Mouse (Mus musculus) urinary bladder, postnatal 25 days (tissue): Measurements from ENCODE around the gene Syn1.

ENCODE experiments used
- DNase-seq: peaks from one replicate; pipeline ENCODE4 v3.0.0; 2022; ENCODE audit warnings: low spot score

The Syn1 gene

GRCm38 (mm10) chrX:20920844-20921364, at the start of gene Syn1:
Gene Syn1 (minus strand): TSS chrX:20921004.
- peak; percentile 33 for DNase-seq

GRCm38 (mm10) chrX:20961477-20962378, 40.9 kb upstream of the Syn1 start, which contains the start of gene Uxt:
Gene Uxt (minus strand): TSS chrX:20962017.
- peak; percentile 77 for DNase-seq

DNA sequence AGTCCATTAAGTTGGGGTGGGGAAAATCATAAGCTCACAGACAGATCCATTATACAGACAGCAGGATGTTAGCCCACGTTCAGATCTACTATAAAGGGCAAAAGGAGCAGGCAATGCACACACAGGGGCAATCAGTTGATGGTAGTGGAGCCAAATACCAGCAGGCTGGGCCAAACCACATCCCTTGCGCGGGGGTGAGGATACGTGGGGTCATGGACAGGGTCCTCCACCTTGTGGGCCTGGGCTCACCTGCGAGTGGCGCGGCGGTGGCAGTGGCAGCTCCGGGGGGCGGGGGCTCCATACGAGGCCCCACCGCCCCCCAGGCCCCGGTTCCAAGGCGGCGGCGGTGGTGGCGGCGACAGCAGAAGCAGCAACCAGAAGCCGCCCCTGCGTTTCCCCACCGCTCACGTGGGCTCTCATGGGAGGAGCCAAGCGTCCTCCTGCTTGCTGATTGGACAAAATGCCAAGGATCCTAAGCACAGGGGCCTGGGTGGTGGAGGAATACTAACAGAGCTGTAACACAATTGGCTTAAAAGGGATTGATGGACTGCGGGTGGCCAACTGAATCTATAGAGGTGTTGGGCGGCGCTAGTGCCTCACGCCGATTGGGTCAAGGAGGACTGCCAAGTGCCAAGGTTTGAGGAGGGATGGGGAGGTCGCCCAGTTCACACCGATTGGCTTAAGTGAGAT, 29.5 kb upstream of the Syn1 start, which contains the start of gene Elk1:
Gene Elk1, minus strand, starts transcription at position 418 of the 690 bp plus-strand sequence.
- peak; percentile 59 for DNase-seq

DNA sequence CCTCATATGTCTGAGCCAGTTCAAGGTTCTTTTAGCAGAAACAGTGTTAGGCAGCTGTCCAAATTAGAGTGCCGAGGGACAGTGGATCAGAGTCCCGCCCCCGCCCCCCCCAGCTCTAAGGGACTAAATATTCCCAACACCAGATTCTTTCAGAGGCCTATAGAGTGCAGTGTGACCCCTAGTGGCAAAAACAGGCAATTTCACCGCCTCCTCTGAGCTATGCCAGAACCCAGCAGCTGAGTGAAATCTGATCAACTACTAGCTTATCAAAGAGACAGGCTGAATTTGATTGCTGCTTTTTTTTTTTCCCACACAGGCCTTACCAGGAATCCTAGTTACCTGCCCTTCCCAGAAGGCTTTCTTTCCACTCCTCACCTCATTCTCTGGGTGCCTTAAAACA, 25.3 kb upstream of the Syn1 start:
- peak; percentile 15 for DNase-seq

GRCm38 (mm10) chrX:20931963-20932362, 11.2 kb upstream of the Syn1 start:
- no peak for DNase-seq

GRCm38 (mm10) chrX:20931364-20931763, 10.6 kb upstream of the Syn1 start, which contains the start of gene Cfp:
Gene Cfp (minus strand): TSS chrX:20931555.
- no peak for DNase-seq

- no peak for DNase-seq
Measured at GRCm38 (mm10) chrX:20929859-20930258, 9.1 kb upstream of the Syn1 start.

DNA sequence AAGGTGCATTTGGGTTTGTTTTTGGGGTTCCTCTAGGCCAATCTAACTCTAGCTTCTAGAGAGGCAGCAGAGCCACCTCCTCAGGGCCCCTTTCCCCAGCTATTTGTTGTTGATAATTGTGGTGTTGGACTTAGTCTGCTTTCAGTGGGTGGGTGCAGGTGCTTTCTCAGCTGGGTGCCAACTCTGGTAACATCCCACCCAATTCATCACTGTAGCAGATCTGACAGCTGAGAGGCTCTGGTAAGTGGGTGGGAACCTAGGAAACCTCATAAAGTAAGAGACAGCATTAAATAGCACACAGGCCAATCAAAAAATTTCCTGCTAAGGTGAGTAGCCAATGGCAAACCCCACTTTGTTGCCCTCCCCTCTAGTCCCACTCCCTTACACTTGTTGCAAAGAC, 4.2 kb upstream of the Syn1 start:
- no peak for DNase-seq

DNA sequence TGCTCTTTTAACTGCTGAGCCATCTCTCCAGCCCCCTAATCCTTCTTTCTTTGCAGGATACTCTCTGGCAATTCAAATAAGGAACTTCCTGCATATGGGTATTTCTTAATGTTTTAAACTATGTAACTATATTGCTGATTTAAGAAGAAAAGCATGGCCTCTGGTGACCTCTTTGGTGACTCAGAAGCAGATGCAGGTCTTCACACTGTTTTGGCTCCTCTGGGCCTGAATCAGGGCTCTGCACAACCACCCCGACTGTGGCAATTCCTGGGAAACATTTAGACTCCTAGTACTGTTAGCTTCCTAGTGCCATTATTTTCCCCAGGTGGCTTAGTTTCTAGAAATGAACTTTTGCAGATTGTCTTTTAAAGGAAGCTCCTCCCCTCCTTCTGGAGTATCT, 2.7 kb upstream of the Syn1 start:
- DNase-seq = no peak

GRCm38 (mm10) chrX:20921366-20921765, 562 bp upstream of the Syn1 start:
- no peak for DNase-seq

GRCm38 (mm10) chrX:20920249-20920843, 458 bp downstream of the Syn1 start:
- no peak for DNase-seq

GRCm38 (mm10) chrX:20915075-20915474, 5.7 kb downstream of the Syn1 start:
- no peak for DNase-seq

- DNase-seq = no peak
Measured at GRCm38 (mm10) chrX:20913726-20914125, 7.1 kb downstream of the Syn1 start.

DNA sequence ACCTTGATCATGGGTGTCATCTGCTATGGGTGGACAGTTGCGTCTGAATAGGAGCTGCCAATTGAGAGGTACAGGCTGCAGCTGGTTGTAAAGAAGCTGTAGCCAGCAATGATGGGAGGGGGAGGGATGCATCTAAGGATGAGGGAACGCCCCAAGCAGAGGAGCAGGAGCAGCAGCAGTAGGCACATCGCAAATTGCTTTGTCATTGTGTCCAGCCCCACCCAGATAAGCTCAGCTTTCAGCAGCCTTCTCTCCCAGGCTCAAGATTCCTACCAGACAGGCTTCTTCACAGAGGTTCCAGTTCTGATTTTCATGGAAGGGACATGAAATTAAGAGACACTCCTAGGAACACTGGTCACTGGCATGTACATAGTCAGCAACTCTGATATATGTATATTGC, 10.7 kb downstream of the Syn1 start:
- DNase-seq = no peak

DNA sequence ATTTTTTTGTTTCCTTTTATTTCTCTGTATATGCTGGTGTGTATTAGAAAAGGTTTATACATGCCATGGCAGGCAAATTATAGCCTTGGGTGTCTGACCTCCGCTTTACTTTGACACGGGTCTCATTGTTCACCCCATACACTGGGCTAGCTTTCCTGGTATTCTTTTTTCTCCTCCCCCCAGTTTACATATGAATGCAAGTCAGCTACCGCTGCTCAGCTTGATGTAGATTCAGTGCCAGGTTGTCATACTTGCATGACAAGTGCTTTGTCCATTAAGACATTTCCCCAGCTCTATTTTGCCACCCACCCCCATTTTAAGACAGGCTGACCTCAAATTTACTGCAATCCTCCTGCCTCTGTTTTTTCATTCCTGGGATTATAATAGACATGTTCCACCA, 45.6 kb downstream of the Syn1 start:
- DNase-seq = no peak

DNA sequence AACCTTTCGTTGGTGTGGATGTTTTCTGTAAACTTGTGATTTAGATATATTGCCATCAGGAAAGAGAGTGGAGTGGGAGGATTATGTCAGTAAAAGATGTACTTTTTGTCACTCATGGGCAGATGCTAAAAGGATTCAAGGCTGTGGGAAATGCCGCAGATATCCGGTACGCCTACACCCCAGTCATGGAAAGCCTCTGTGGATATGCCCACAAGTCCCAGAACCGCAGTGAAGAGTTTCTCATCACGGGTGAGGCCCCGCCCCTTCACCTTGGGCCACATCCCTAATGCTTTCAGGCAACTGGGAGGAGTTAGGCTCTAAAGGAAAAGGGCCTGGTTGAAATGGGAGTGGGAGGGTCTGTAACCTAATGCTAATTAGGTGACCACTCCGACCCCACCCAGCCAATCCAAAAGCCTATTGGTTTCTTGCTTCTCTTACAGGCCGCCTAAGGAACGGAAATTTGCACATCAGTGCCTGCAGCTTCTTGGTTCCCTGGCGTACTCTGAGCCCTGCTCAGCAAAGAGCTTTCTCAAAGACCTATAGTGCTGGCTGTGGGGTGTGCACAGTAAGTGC, 47.8 kb downstream of the Syn1 start:
- no peak for DNase-seq

DNA sequence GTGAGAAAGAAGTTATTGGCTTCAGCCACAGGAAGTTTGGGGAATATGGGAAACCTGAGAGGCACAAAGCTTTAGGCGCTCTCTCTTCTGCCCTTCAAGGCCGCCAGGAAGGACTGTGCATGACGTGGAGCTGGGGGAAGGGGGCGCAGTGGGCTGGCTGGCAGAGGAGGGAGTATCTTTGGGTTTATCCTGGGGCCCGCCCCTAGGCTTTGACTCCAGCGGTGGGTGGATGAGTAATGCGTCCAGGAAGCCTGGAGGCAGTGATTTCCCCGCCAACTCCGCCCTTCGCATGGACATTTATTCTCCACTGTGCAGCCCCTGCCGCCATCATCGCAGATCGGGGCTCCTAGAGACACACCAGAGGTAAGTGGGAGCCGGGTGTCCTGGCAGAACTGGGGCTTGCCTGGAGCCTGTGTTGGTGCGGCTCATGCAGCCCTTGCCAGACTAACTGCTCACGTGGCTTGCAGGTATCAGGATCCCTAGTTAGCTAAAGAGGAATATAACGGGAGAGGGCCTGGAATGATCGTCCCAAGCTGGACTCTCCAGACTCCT, 50.8 kb downstream of the Syn1 start, which contains the start of gene Timp1:
Gene Timp1, plus strand, starts transcription at position 205 of the 552 bp plus-strand sequence.
- peak; percentile 15 for DNase-seq

- no peak for DNase-seq
Measured at GRCm38 (mm10) chrX:20869203-20869602, 51.6 kb downstream of the Syn1 start.

DNA sequence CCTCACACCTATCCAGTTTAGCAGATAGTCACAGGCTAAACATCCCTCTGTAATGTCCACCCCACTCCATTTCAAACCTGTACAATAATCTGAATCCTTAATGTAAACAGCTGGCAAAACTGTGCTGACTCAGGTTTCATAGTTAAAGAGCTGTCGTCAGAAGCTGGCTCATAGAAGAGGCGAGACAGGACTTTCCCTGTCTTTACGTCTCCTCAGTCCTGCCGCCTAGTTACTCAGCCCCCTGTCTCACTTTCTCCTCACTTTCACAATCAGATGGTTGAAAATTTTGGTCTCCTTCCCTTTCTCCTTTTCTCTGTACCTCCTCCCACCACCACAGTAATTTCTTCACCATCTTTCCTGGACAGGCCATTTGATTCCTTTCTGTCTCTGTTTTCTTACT, 52.7 kb downstream of the Syn1 start:
- no peak for DNase-seq

DNA sequence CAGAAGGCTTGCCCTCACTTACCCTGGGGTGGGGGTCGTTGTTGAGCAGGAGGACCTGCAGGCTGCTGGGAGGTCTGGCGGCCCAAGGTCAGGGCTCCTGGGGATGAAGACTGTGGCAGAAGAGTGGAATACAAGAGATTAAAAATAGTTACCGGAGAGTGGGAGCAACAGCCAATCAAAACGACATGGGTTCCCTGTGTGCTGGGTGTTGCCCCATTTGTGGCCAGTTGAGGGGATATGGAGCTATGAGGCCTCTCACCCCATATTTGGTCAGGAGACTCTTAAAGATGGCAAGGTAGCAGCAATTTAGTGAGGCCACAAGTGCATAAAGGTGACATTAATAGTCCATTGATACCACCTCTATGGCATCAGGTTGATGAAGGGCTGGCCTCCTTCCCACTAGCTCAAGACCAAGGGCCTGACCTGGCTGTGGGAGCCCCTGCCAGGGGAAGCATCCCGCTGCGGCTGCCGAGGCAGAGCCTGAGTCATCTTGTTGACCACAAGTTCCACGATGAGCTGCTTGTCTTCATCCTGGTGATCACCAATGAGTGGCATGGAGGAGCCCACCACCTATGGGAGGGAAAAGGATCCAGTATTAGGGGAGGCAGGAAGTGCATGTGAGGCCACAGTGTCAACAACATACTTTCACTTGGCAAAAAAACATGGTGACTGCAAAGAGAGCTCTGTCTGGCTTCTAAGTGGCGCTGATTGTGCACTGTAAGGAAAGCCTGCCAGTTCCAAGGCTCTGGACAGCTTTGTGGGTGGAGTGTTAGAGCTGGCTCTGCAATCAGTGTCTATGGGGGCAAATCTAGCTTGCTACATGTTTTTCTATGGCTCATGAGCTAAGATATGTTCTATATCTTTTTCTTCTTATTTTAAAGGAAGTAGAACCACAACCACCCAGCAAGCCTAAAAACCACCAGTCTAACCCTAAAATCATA, 57.4 kb downstream of the Syn1 start:
- no peak for DNase-seq
